Mouse (Mus musculus): ENCODE results near the gene Nes.

The Nes gene

DNA sequence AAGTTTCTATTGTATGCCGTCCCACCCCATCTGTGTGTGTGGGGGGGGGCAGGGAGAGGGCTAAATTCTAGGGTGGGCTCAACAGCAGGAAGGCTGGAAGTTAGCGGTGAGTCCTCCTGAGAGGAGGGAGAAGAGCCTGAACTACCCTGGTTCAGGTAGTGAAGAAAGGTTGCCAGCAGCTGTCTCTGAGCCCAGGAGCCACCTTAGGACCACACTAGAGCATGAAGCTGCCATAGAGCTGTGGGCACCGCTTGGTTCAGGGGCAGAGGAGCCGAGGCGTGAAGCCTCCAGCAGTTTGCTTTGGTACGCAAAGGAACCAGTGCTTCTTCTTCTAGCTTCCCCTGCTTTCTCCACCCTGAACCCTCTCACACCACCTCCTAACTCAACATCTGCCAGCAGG lies 12.7 kb downstream of the Nes start:
- DNase-seq, result no peak

DNA sequence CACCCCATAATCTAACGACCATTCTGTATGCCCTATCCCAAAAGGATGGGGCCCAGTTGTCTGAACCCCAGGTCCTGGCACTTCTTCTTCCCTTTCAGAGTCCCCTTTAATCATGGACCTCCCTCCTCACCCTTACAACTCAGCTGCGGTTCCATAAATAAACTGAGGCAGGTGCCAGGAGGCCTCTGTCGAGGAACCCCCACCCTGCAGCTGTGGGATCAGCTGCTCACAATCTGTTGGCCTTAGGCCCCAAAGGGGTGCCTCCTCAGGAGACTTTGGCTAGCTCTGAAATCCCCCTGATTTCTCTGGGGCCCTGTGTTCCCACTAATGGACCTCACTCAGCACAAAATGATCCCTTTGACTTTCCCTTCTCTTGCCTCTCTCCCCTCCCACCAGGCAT lies 13.2 kb downstream of the Nes start:
- DNase-seq, result no peak

DNA sequence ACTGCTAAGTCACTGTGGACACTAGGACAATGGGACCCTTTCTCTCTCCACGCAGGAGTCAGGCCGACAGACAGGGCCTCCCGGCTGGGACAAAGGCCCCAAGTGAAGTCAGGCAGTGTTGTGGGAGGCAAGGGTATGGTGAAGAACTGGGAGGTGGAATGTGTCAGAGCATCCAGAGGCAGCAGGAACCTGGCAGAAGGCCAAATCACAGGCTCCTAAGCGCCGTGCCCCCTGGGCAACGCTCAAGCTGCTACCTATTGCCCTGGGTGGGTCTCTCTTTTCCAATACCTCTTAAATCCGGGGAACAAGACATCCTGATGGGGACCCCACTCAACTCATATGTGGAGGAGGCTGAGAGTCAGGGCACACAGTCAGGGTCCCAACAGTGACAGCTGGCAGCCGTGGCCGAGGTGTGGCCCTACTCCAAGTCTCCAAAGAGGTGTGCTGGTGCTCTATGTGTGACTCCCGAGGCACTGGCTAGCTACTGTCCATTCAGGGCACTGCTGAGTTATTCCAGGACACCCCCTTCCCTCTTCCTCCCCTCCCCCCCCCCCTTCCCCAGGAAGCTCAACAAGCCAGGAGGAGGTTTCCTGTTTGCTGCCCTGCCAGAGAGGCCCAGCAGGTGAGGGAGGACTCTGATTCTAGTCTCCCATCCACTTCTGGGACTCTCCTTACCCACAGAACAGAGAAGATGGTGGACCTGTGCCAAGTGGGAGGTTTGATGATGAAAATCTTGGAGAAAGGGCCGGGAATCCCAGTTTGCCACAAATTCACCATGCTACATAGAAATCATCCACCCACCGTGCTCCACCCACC lies 14.8 kb downstream of the Nes start:
- DNase-seq, result no peak

DNA sequence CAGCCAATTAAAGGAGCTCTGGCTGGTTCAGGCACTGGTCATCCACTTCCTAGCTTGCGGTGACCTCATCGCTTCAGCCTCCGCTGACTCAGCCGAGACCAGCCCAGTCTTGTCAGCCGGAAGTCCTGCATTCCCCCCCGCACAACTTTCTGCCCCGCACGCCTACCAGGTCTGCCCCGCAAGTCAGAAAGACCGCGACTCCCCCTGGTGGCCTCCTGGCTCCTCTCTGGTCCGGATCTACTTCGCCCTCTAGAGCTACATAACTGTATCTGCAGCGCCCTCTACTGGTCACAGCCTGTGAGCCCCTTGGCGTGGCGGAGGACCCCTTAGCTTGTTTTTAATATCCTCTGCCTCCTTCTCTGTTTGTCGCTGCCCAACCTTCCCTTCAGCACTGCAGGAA lies 16.0 kb downstream of the Nes start:
- peak; percentile 99 for DNase-seq

DNA sequence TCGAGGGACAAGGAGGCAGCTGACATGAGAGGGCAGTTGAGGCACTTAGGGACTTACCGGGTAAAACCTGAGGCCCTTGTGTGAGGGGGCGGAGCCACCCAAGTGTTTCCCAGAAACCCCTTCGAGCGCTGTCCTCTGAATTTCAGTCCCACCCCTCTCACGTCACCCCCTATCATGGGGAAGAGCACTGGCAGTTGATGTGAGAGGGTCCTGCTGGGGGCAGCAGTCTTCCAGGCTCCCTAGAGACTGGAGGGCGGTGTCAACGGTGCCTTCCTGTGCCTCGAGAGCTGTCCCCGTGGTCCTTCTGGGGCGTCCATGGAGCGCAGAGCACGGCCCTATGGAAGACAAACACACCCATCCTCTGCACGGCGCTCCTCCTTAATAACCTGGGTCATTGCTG lies 16.8 kb downstream of the Nes start:
- no peak for DNase-seq

DNA sequence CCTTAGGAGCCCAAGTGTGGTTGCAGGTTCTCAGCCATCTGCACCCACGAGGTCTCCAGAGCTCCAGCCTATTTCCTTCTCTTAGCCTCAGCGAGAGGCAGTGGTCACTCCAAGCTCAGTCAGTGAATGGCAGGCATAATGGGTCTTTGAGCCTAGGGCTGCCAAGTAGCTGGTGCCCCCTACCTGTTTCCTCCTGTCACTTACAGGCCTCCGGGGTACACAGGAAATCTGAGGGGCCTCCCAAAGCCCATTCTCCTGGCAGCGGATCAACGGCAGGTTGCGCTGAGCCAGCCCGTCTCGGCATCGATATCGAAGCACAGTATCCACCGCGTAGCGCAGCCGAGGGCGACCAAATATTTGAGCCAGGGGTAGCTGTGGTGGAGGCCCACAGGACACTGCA lies 17.2 kb downstream of the Nes start:
- no peak for DNase-seq

DNA sequence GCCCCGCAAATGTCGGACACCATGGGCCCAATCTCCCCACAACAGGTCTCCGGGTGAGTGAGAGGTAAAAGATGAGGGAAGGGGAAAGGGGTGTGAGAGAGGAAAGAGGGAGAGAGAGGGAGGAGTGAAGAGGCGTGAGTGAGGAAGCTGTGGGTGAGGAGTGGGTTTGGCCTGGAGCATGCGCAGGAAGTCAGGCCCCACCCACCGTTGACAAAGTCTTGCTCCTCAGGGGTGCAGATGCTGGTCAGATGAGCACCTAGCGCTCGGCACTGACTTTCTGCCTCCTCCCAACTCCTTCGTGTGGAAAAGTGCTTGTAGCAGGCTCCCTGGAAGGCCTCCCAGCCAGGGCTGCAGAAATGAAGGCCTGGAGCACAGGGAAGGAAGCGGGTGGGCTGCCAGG lies 19.1 kb downstream of the Nes start:
- no peak for DNase-seq

DNA sequence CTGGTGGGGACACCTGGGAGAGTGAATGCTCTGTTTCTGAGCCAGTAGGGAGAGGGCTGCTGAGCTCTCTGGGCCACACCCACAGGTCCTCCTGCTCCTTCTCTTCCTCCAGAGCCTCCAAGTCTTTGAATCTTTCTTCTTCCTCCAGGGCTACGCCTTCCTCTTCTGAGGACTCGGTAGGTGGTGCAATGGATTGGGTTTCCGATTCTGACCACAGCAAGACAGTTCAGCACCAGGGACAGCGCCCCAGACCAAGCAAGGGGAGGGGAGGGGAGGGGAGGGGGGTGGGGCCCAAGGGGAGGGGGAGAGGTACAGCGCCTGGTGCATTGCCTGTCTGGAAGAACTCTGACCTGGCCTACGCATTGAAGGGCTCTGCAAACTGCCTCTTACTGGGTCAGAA lies 22.6 kb downstream of the Nes start:
- DNase-seq, result no peak

DNA sequence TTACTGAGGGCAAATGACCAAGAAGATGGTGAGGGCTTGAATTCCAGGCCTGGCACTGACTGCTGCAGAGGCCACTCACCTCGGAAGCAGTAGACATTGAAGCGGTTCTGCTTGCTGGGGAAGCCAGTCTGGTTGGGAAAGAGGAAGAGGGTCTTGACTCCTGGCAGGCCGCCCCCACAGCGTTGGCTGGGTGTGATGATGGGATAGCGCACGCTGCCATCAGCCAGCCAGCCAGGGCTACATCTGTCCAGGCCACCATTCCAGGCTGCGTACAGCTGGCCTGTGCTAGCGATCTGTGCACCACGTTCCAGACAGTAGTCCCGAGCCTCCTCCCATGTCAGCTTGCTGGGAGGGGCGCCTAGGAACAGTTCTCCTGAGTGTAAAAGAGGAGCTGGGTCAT lies 24.5 kb downstream of the Nes start:
- DNase-seq, result no peak

DNA sequence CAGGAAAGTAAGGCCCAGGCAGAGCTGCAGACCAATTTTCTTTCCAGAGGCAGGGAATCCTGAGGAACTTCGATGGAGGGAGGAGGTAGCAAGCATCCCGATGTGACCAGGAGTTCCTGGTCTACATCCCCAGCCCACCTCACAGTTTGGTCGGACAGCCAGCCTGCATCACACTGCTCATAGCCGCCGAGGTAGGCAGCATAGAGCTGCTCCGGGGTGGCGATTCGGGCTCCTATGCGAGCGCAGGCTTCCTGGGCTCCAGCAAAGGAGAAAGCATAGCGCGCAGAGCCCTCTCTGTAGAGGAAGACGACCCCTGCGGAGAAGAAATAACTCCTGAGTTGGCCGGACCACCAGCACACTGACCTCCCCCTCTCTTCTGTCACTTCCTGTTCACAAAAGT lies 25.5 kb downstream of the Nes start:
- no peak for DNase-seq

DNA sequence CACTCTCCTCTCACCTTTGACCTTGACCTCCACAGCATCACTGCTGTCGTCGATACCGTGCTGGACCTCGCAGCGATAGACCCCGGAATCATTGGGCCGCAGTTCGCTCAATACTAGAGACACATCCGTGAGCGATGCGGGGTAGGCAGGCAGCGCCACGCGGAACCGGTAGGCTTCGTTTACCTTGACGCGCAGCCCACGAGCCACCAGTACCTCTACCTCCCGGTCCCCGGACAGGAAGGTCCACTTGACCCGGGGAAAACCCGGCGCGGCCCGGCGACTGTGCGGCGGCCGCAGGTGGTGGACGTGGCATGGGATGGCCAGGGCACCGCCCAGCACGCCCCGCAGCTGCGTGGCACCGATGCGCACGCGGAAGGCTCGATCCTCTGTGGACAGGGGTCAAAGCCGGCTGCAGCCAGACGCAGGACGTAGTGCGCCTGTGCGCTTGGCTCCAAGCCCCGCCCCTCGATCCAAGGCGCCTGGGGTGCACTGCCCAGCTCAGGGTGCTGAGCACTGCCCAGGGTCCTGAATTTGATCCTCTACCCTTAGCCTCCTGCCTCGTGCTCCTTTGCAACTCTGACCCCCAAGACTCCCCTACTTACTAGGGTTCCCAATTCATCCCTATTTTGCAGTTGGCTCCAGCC lies 26.2 kb downstream of the Nes start:
- no peak for DNase-seq

DNA sequence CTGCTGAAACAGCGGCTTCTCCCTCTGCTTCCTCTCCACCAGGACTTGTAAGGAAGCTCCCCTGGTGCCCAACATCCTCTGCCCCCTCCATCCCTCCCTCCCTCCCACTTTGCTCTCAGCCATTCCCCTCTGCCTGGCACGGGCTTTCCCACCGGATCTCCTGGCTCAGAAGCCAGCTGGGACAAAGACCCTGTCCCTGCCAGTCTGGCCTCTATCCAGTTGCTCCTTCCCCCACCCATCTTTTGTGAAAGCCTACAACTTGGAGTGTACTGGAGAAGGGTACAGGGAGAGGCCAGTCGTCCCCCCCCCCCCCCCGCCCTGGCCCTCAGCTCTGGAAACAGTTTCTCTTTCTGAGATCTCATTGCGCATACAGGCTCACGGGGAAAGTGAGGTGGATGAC lies 27.9 kb downstream of the Nes start:
- peak; percentile 58 for DNase-seq

DNA sequence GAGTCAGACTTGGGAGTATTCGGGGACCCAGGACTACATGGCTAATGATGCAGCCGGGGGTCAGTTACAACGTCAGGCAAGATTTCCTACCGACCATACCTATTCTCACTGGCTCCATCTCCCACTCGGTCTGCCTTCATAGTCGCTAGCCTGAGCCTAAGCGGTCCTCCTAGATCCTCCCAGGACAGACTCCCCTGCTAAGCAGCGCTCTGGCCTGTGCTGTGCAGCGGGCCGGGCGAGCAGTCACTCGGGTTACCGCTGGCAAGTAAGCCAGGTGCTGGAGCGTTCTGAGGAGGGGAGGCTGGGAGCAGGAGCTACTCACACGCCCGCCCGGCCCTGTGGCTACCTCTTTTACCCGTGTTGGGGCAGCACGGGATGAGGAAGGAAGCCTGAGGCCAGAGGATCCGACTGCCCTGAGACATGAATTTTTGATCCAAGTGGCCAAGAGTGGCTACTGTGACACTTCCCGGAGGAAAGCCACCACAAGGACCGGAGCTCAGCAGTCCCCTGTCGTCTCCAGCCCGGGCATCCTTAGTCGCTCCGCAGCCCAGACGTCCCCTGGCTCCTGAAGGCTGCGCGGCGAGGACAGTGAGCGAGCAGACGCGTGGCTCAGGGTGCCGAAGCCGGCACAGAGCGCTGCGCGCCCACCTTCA lies 28.5 kb downstream of the Nes start:
- no peak for DNase-seq

DNA sequence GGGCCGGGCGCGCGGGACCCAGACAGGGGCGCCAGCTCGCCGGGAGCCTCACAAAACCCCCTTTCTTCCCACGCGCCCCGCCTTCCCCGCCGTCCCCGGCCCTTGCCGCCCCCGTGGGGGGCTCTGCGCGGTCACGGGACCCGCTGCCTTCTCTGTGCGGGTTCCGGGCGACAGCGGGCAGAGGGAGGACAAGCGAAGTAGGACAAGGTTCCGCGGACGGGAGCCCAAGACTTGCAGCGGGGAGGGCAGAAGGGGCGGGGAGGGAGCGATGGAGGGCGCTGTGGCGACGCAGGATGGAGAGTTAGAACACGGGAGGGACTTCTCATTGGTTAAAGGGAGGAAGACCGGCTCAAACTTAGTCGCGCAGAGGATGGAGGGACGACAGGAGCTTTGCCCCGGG lies 29.3 kb downstream of the Nes start, which contains the start of gene Bcan:
Gene Bcan, minus strand, starts transcription at position 50 of the 400 bp plus-strand sequence.
- DNase-seq, result peak; percentile 70

DNA sequence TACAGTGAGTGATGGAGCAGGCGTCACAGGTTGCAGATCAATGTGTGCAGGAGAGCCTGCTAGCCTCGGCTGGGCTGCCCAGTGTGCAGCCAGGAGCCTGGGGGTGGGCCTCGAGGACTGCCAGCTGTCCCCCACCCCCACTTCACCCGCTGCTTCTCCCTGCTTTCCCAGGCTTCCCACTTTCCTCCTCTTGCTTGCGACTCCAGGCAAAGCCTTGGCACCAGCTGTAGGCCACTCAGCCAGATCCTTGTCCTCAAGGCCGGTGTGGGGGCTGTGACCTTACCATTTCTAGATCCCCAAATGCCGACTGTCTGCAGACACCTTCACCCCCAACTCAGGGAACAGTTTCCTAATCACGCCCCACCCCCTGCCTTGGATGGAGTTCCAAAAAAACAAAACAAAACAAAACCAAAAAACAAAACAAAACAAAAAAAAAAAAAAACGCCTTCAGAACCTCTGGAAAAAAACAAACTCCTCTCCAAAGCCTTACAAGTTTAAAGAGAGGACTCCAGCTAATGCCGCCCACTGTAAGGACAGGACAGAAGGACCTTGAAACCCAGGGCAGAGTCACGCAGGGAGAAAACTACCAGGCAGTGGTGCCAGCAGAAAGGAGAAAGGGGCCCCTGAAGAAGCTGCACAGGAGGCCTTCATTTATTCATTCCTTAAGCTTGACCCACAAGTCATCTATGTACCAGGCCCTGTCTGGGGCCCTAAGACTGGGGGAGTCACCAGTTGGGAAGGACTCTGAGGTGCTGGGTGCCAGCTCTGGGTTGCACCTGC lies 30.1 kb downstream of the Nes start:
- no peak for DNase-seq

DNA sequence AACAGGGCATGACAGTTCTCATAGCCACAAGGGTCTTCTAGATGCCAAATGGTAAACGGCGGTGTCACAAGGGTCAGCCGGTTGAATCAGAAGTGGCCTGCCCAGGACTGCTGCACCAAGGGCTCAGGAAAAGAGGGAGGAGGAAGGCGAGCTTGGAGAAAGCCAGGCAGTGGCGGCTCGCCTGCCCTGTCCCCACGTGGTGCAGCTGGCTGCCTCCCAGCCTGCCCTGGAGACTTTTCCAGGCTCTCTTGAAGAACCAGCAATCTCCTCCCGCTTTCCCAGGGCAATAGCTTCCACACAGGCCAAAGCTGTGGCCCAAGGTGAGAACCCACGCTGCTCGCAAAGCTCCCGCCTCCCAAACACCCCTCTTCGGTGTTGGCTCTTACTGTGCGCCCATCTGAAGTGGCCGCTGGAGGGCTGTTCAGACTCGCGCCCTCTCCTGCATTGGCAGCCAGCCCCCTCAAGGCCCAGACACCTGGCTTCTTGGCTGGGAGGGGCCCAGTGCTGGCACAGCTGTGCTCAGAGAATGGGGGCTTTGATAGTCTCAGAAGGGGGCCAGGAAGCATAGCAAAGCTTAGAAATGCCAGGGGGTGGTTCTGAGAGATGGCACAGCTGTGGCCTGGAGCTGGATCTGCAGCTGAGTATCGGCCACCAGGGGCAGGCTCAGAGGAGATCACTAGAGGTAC lies 31.6 kb downstream of the Nes start:
- no peak for DNase-seq

DNA sequence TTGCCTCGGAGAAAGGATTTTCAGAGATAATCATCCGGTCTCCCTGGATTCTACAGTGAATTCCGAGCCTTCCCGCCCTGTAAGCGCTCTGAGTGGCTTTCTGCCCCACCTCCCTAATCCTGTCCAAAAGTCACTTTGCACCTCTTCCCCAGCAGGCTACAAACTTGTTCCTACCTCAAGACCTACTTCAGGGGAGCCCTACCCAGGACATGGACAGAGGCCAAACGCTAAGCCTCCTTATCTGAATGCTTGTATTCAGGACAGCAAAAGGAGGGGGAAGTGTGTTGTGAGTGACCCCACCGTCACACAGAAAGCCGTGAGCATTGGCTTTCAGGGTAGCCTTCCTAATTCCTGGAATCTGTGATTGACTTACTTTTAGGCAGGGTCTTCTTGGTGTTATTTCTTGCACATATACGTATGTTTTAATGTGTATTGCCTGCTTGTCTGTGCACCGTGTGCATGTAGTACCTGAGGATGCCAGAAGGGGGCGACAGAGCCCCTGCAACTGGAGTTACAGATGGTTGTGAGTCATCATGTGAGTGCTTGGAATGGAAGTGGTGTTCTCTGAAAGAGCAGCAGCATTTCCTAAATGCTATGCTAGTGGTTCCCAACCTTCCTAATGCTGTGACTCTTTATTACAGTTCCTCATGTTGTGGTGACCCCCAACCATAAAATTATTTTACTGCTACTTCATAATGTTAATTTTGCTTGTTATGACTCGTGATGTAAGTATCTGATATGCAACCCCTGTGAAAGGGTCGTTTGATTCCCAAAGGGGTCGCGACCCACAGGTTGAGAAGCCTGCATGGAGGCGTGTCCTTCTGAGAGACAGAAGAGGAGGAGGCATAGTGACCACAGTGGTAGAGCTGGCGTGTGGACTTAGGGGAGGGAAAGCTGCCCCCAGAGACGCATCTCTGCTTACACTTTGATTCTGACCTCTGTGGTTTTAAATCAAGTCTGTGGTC lies 35.2 kb downstream of the Nes start:
- no peak for DNase-seq

DNA sequence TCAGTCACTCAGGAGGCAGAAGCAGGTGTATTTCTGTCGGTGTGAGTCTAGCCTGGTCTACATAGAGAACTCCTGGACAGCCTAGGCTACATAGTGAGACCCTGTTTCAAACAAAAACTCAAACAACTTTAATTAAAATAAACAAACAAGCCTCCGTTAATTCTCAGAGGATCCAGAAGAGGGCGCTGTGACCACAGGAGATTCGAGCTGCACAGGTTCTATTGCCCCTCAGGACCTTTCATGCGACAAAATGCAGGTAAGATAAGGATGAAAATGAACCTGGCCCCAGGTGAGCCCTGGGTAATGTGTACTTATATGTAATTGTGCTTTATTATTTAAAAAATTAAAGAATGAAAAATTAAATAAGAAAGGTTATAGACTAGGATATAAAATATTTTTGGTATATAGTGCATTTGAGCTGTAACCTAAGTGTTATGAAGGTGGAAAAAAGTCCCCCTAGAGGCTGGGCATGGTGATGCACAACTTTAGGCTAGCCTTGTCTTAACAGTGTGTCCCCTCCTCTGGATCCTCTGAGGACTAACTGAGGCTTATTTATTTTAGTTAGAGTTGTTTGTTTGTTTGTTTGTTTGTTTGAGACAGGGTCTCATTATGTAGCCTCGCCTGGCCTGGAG lies 39.9 kb downstream of the Nes start:
- no peak for DNase-seq

DNA sequence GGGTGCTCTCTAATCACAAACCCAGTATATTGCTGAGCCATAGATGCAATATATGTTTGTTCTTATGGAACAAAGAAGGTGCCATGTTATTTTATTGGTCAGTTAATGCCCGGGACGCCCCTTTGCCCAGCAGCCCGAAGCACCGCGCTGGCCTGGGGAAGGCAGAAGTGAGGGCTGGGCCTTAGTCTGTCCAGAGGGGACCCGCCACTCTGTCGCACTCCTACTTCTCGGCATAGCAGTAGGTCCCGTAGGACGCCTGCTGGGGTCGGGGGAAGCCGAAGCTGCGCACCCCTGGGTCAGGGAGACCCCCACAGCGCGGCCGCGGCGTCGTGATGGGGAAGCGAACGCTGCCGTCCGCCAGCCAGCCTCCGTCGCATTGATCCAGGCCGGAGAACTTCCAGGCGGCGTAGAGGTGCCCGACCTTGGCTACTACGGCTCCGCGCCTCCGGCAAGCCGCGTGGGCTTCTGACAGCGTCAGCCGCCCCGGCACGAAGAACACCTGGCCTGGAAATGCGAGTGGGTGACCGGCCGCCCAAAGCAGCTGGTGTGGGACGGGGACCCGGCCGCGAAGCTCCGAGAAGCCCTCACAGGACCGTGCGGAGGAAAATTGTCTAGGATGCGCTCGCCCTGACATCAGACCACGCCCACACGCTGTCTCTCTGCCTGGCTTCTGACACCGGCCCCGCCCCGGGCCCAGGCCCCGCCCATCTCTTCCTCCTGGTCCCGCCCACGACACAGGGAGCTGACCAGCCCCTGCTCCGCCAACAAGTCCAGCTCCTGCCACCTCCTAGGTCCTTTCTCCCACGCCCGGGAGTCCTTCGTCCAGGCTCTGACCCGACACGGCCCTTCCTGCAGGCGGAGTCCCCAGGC lies 51.7 kb downstream of the Nes start:
- peak; percentile 63 for DNase-seq
